Mouse (Mus musculus): ENCODE results near the gene Bricd5. TPM values are rescaled to one million over a fixed set of nuclear protein-coding genes. Genes with fewer than 3 reads are reported as not detected.

Bricd5 gene
- polyA plus RNA-seq, 1 experiment from 2014 or later = 0.92 TPM

- no peak overlapping the region for H3K4me2 ChIP-seq (ENCODE audit: low read length)
- no peak for ATAC-seq
- H3K36me3 ChIP-seq (ENCODE audit: control insufficient read depth, insufficient read depth) = peaks cover 32% of the 10 kb centered on the region
- no peaks in the 10 kb centered on the region for H3K27me3 ChIP-seq (replicated peaks; ENCODE audit: control insufficient read depth, insufficient read depth, low read length)
- H3K4me1 ChIP-seq (replicated peaks; ENCODE audit: control insufficient read depth, insufficient read depth, low read length) = no peaks in the 10 kb centered on the region
- no peak overlapping the region for H3K27ac ChIP-seq (ENCODE audit: low read length)
- no peak overlapping the region for H3K4me3 ChIP-seq (replicated peaks; ENCODE audit: low read length)
- 57% methylated on average over 1 of the region's 2 CpGs for WGBS
- H3K9me3 ChIP-seq (ENCODE audit: control insufficient read depth, low read length) = no peaks in the 10 kb centered on the region
- H3K9ac ChIP-seq (replicated peaks; ENCODE audit: low read depth, low read length) = no peak overlapping the region
Measured at GRCm38 (mm10) chr17:24441148-24441547, 32.5 kb upstream of the Bricd5 start.

- no peak for ATAC-seq
- H3K9ac ChIP-seq (replicated peaks; ENCODE audit: low read depth, low read length) = no peak overlapping the region
- WGBS = 89% methylated on average over 14 of the region's 14 CpGs
- H3K4me3 ChIP-seq (replicated peaks; ENCODE audit: low read length) = no peak overlapping the region
- peaks cover 36% of the 10 kb centered on the region for H3K36me3 ChIP-seq (ENCODE audit: control insufficient read depth, insufficient read depth)
- no peak overlapping the region for H3K27ac ChIP-seq (ENCODE audit: low read length)
- no peaks in the 10 kb centered on the region for H3K9me3 ChIP-seq (ENCODE audit: control insufficient read depth, low read length)
- no peaks in the 10 kb centered on the region for H3K4me1 ChIP-seq (replicated peaks; ENCODE audit: control insufficient read depth, insufficient read depth, low read length)
- no peaks in the 10 kb centered on the region for H3K27me3 ChIP-seq (replicated peaks; ENCODE audit: control insufficient read depth, insufficient read depth, low read length)
- no peak overlapping the region for H3K4me2 ChIP-seq (ENCODE audit: low read length)
Measured at GRCm38 (mm10) chr17:24442107-24442506, 31.6 kb upstream of the Bricd5 start.

GRCm38 (mm10) chr17:24442632-24443155 lies 31.0 kb upstream of the Bricd5 start, which contains the start of gene Dnase1l2:
Dnase1l2 (minus strand) TSS chr17:24443105.
- 71% methylated on average over 7 of the region's 7 CpGs for WGBS
- H3K9ac ChIP-seq (replicated peaks; ENCODE audit: low read depth, low read length) = no peak within 1 kb of the TSS
- no peak within 1 kb of the TSS for H3K4me2 ChIP-seq (ENCODE audit: low read length)
- H3K4me1 ChIP-seq (replicated peaks; ENCODE audit: control insufficient read depth, insufficient read depth, low read length) = no peaks in the 10 kb centered on the region
- H3K9me3 ChIP-seq (ENCODE audit: control insufficient read depth, low read length) = no peaks in the 10 kb centered on the region
- H3K4me3 ChIP-seq (replicated peaks; ENCODE audit: low read length) = no peak within 1 kb of the TSS
- no peaks in the 10 kb centered on the region for H3K27me3 ChIP-seq (replicated peaks; ENCODE audit: control insufficient read depth, insufficient read depth, low read length)
- no peak for ATAC-seq
- H3K27ac ChIP-seq (ENCODE audit: low read length) = no peak within 1 kb of the TSS
- peaks cover 39% of the 10 kb centered on the region for H3K36me3 ChIP-seq (ENCODE audit: control insufficient read depth, insufficient read depth)

GRCm38 (mm10) chr17:24443409-24443808 lies 30.3 kb upstream of the Bricd5 start:
- WGBS = 90% methylated on average over 4 of the region's 4 CpGs
- H3K27ac ChIP-seq (ENCODE audit: low read length) = no peak overlapping the region

GRCm38 (mm10) chr17:24446590-24446989 lies 27.1 kb upstream of the Bricd5 start:
- no peak overlapping the region for H3K9ac ChIP-seq (replicated peaks; ENCODE audit: low read depth, low read length)
- peaks cover 51% of the 10 kb centered on the region for H3K36me3 ChIP-seq (ENCODE audit: control insufficient read depth, insufficient read depth)
- no peaks in the 10 kb centered on the region for H3K9me3 ChIP-seq (ENCODE audit: control insufficient read depth, low read length)
- H3K4me2 ChIP-seq (ENCODE audit: low read length) = no peak overlapping the region
- H3K4me1 ChIP-seq (replicated peaks; ENCODE audit: control insufficient read depth, insufficient read depth, low read length) = no peaks in the 10 kb centered on the region
- no peak for ATAC-seq
- 90% methylated on average over 8 of the region's 8 CpGs for WGBS
- H3K27ac ChIP-seq (ENCODE audit: low read length) = no peak overlapping the region
- no peak overlapping the region for H3K4me3 ChIP-seq (replicated peaks; ENCODE audit: low read length)
- H3K27me3 ChIP-seq (replicated peaks; ENCODE audit: control insufficient read depth, insufficient read depth, low read length) = no peaks in the 10 kb centered on the region

More at GRCm38 (mm10) chr17:24443409-24443808, 30.3 kb upstream of the Bricd5 start:
- Histone ChIP-seq H3K9me3 (ENCODE audit: control insufficient read depth, low read length) (no peaks in the 10 kb centered on the region), H3K9ac (replicated peaks; ENCODE audit: low read depth, low read length) (no peak overlapping the region), H3K36me3 (ENCODE audit: control insufficient read depth, insufficient read depth) (peaks cover 44% of the 10 kb centered on the region), H3K4me3 (replicated peaks; ENCODE audit: low read length) (no peak overlapping the region), H3K27me3 (replicated peaks; ENCODE audit: control insufficient read depth, insufficient read depth, low read length) (no peaks in the 10 kb centered on the region), H3K4me1 (replicated peaks; ENCODE audit: control insufficient read depth, insufficient read depth, low read length) (no peaks in the 10 kb centered on the region), H3K4me2 (ENCODE audit: low read length) (no peak overlapping the region)
- no peak for ATAC-seq

GRCm38 (mm10) chr17:24449507-24449906 lies 24.2 kb upstream of the Bricd5 start:
- Histone ChIP-seq H3K9ac (replicated peaks; ENCODE audit: low read depth, low read length) (no peak overlapping the region), H3K27me3 (replicated peaks; ENCODE audit: control insufficient read depth, insufficient read depth, low read length) (no peaks in the 10 kb centered on the region), H3K36me3 (ENCODE audit: control insufficient read depth, insufficient read depth) (peaks cover 45% of the 10 kb centered on the region), H3K27ac (ENCODE audit: low read length) (no peak overlapping the region), H3K4me3 (replicated peaks; ENCODE audit: low read length) (no peak overlapping the region), H3K4me1 (replicated peaks; ENCODE audit: control insufficient read depth, insufficient read depth, low read length) (peaks cover 13% of the 10 kb centered on the region), H3K9me3 (ENCODE audit: control insufficient read depth, low read length) (no peaks in the 10 kb centered on the region), H3K4me2 (ENCODE audit: low read length) (no peak overlapping the region)
- WGBS = 92% methylated on average over 6 of the region's 6 CpGs
- no peak for ATAC-seq

- no peaks in the 10 kb centered on the region for H3K27me3 ChIP-seq (replicated peaks; ENCODE audit: control insufficient read depth, insufficient read depth, low read length)
- no peak overlapping the region for H3K27ac ChIP-seq (ENCODE audit: low read length)
- H3K4me2 ChIP-seq (ENCODE audit: low read length) = no peak overlapping the region
- no peak overlapping the region for H3K4me3 ChIP-seq (replicated peaks; ENCODE audit: low read length)
- H3K9me3 ChIP-seq (ENCODE audit: control insufficient read depth, low read length) = no peaks in the 10 kb centered on the region
- ATAC-seq = no peak
- peaks cover 13% of the 10 kb centered on the region for H3K4me1 ChIP-seq (replicated peaks; ENCODE audit: control insufficient read depth, insufficient read depth, low read length)
- 95% methylated on average over 6 of the region's 6 CpGs for WGBS
- H3K9ac ChIP-seq (replicated peaks; ENCODE audit: low read depth, low read length) = no peak overlapping the region
- peaks cover 30% of the 10 kb centered on the region for H3K36me3 ChIP-seq (ENCODE audit: control insufficient read depth, insufficient read depth)
Measured at GRCm38 (mm10) chr17:24451220-24451619, 22.5 kb upstream of the Bricd5 start.

- Histone ChIP-seq H3K36me3 (ENCODE audit: control insufficient read depth, insufficient read depth) (peaks cover 18% of the 10 kb centered on the region), H3K4me2 (ENCODE audit: low read length) (no peak overlapping the region), H3K9ac (replicated peaks; ENCODE audit: low read depth, low read length) (no peak overlapping the region), H3K9me3 (ENCODE audit: control insufficient read depth, low read length) (no peaks in the 10 kb centered on the region), H3K4me1 (replicated peaks; ENCODE audit: control insufficient read depth, insufficient read depth, low read length) (peaks cover 13% of the 10 kb centered on the region), H3K27ac (ENCODE audit: low read length) (no peak overlapping the region), H3K27me3 (replicated peaks; ENCODE audit: control insufficient read depth, insufficient read depth, low read length) (no peaks in the 10 kb centered on the region), H3K4me3 (replicated peaks; ENCODE audit: low read length) (no peak overlapping the region)
- 83% methylated on average over 2 of the region's 2 CpGs for WGBS
- no peak for ATAC-seq
Measured at GRCm38 (mm10) chr17:24453372-24453771, 20.3 kb upstream of the Bricd5 start.

GRCm38 (mm10) chr17:24454218-24454755 lies 19.4 kb upstream of the Bricd5 start:
- ATAC-seq = no peak
- WGBS = 8% methylated on average over 14 of the region's 14 CpGs
- Histone ChIP-seq H3K9ac (replicated peaks; ENCODE audit: low read depth, low read length) (peak overlapping the region; percentile 75), H3K4me3 (replicated peaks; ENCODE audit: low read length) (peak overlapping the region; percentile 90), H3K36me3 (ENCODE audit: control insufficient read depth, insufficient read depth) (peaks cover 12% of the 10 kb centered on the region), H3K9me3 (ENCODE audit: control insufficient read depth, low read length) (no peaks in the 10 kb centered on the region), H3K27ac (ENCODE audit: low read length) (peak overlapping the region; percentile 87), H3K4me2 (ENCODE audit: low read length) (peak overlapping the region; percentile 80), H3K4me1 (replicated peaks; ENCODE audit: control insufficient read depth, insufficient read depth, low read length) (peaks cover 13% of the 10 kb centered on the region), H3K27me3 (replicated peaks; ENCODE audit: control insufficient read depth, insufficient read depth, low read length) (no peaks in the 10 kb centered on the region)

Data from forebrain, embryonic 16.5 days (tissue).